Mouse (Mus musculus) common myeloid progenitor, adult 5-6 weeks (primary cell): ENCODE measurements around the gene Tas2r136. TPM values are rescaled to one million over a fixed set of nuclear protein-coding genes. Genes with fewer than 3 reads are reported as not detected.

Source experiments
- ATAC-seq: replicated peaks from 2 replicates; pipeline ENCODE4 v1.8.0; 2016; ENCODE audit warnings: low read depth, mild to moderate bottlenecking, moderate TSS enrichment, inconsistent platforms; ENCODE audit not compliant: poor library complexity, severe bottlenecking
- total RNA-seq: library from RNA; stranded (forward); fragments of 200-1000, 187-1606 nt; gene quantifications from 2 replicates; pipeline ENCODE4 v1.2.3, GENCODE M21; 2017

Tas2r136 gene
- total RNA-seq: not detected in 2 replicates

- ATAC-seq: no peak
These were observed at the start of gene Tas2r136 for GRCm38 (mm10) chr6:132778062-132778461. Tas2r136 (minus strand) TSS chr6:132778162.

GRCm38 (mm10) chr6:132802518-132802917 lies 24.6 kb upstream of the Tas2r136 start, which contains the start of gene Tas2r117:
Tas2r117 (plus strand) TSS chr6:132802818.
- ATAC-seq: no peak

DNA sequence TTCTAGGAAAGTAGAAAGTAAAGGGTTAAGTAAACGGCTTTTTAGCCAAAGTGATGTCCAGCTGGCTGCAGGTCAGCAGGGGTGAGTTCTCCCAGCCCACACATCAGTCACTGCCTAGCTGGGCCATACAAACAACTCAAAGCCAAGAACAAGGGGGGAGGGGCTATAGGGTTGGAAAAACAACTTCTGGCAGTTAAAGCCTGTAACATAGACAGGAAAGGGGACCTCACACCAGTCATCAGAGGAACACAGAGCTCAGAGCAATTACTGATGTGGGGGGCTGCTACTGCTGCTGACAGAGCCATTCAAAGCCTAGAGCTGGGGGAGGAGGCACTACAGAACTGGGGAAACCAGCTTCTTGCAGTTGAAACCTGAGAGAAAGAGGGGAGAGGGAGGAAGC lies 17.4 kb upstream of the Tas2r136 start:
- no peak for ATAC-seq

- no peak for ATAC-seq
These were observed 16.1 kb downstream of the Tas2r136 start, which contains the start of gene Tas2r102 for GRCm38 (mm10) chr6:132761831-132762230. Tas2r102 (plus strand) TSS chr6:132762131.

- ATAC-seq: no peak
These were observed 23.5 kb downstream of the Tas2r136 start, which contains the start of gene Tas2r124 for GRCm38 (mm10) chr6:132754430-132754829. Tas2r124 (plus strand) TSS chr6:132754730.

DNA sequence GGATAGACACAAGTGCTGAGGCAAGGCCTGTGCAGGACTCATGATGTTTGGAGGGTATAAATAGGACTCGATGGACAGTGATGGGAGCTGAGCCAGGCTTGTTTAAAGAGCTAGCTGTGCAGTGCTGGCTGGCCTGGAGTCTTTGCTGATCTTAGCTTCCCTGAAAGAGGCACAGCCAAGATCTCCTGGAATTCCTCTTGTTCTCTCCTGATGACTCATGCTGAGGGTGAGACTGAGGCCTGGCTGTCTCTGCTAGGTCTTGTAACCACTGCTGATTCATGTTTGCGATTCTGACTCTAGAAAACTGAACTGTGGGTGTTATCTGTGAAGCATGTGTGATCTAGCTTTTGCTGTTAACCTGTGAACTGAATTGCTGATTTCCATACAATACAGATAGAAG lies 27.8 kb downstream of the Tas2r136 start:
- ATAC-seq: no peak

- ATAC-seq: no peak
These were observed 40.0 kb downstream of the Tas2r136 start, which contains the start of gene Tas2r115 for GRCm38 (mm10) chr6:132737935-132738334. Tas2r115 (minus strand) TSS chr6:132738035.

Other genes starting within 250 kb of the Tas2r136 start
- gene Prh1, start 208.4 kb downstream of the Tas2r136 start, total RNA-seq: not detected in 2 replicates
- gene Prp2, start 182.2 kb downstream of the Tas2r136 start, total RNA-seq: not detected in 2 replicates
- not detected in 2 replicates for gene A630073D07Rik, start 126.6 kb downstream of the Tas2r136 start, total RNA-seq
- not detected in 2 replicates for gene Tas2r120, start 121.2 kb downstream of the Tas2r136 start, total RNA-seq
- gene Tas2r121, start 77.2 kb downstream of the Tas2r136 start, total RNA-seq: not detected in 2 replicates
- not detected in 2 replicates for gene Tas2r122, start 66.2 kb downstream of the Tas2r136 start, total RNA-seq
- not detected in 2 replicates for gene Tas2r115, start 40.1 kb downstream of the Tas2r136 start, total RNA-seq
- gene Tas2r124, start 23.4 kb downstream of the Tas2r136 start, total RNA-seq: not detected in 2 replicates
- not detected in 2 replicates for gene Tas2r102, start 16.0 kb downstream of the Tas2r136 start, total RNA-seq
- not detected in 2 replicates for gene Tas2r117, start 24.7 kb upstream of the Tas2r136 start, total RNA-seq
- gene Tas2r123, start 69.0 kb upstream of the Tas2r136 start, total RNA-seq: not detected in 2 replicates
- gene Tas2r116, start 77.3 kb upstream of the Tas2r136 start, total RNA-seq: not detected in 2 replicates
- not detected in 2 replicates for gene Tas2r110, start 89.8 kb upstream of the Tas2r136 start, total RNA-seq
- not detected in 2 replicates for gene Tas2r113, start 114.8 kb upstream of the Tas2r136 start, total RNA-seq
- not detected in 2 replicates for gene Tas2r125, start 131.5 kb upstream of the Tas2r136 start, total RNA-seq
- gene Tas2r129, start 172.9 kb upstream of the Tas2r136 start, total RNA-seq: not detected in 2 replicates
- not detected in 2 replicates for gene Tas2r131, start 179.8 kb upstream of the Tas2r136 start, total RNA-seq
- not detected in 2 replicates for gene Tas2r109, start 202.8 kb upstream of the Tas2r136 start, total RNA-seq